Mouse (Mus musculus) liver, embryonic 14.5 days (tissue): ENCODE measurements around the gene Ifit3b. TPM values are rescaled to one million over a fixed set of nuclear protein-coding genes. Genes with fewer than 3 reads are reported as not detected.
"Not testable (repeated sequence)": the region's sequence is repeated elsewhere in the genome, so short reads cannot be mapped to it uniquely, and the experiment has no call there.

ENCODE experiments used
- ATAC-seq: fragments of 200-750 bp; cut with Nextera tagmentation; 2 replicates; pipeline ENCODE4 v1.8.0; 2017; ENCODE audit warnings: moderate number of reproducible peaks, mild to moderate bottlenecking, moderate library complexity; ENCODE audit not compliant: insufficient read depth
- DNase-seq, 3 experiments: peaks; one replicate each; pipeline ENCODE4 v3.0.0-alpha.2; 2012 to 2013; ENCODE audit warnings: low read depth in 3 of 3, low spot score in 3 of 3
- H3K27ac ChIP-seq: fragments of 300-500 bp; sonication (generic); 2 replicates; pipeline ENCODE4 v1.5.1; 2014; ENCODE audit warnings: moderate library complexity, mild to moderate bottlenecking, control low read depth, inconsistent platforms
- H3K27me3 ChIP-seq: fragments of 300-500 bp; sonication (generic); 2 replicates; pipeline ENCODE4 v1.6.1; 2014; ENCODE audit warnings: mild to moderate bottlenecking, low read length, moderate library complexity; ENCODE audit not compliant: control insufficient read depth, insufficient read depth
- H3K36me3 ChIP-seq: fragments of 300-500 bp; sonication (generic); replicated peaks from 2 replicates; pipeline ENCODE4 v1.6.1; 2014; ENCODE audit warnings: low read depth; ENCODE audit not compliant: control insufficient read depth, insufficient read depth
- H3K4me1 ChIP-seq, 2 experiments: fragments of 200-500 bp in 1 of 2; fragments of 300-500 bp in 1 of 2; sonication (generic) in 1 of 2; replicated peaks; 2 replicates each; pipeline ENCODE4 v1.6.1; 2012 to 2014; ENCODE audit warnings: antibody characterized with exemption in 1 of 2, inconsistent platforms in 1 of 2, low read length in 1 of 2; ENCODE audit not compliant: control insufficient read depth in 2 of 2, insufficient read depth in 2 of 2
- H3K4me2 ChIP-seq: fragments of 300-500 bp; sonication (generic); 2 replicates; pipeline ENCODE4 v1.6.1; 2014; ENCODE audit warnings: low read depth, mild to moderate bottlenecking, control low read depth, moderate library complexity
- H3K4me3 ChIP-seq, 2 experiments: fragments of 200-500 bp in 1 of 2; fragments of 300-500 bp in 1 of 2; sonication (generic) in 1 of 2; 2 replicates each; pipeline ENCODE4 v1.5.1; 2012 to 2014; ENCODE audit warnings: low read depth in 2 of 2, low read length in 2 of 2, mild to moderate bottlenecking in 2 of 2, control low read depth in 1 of 2, inconsistent platforms in 1 of 2, moderate library complexity in 1 of 2; ENCODE audit not compliant: insufficient read depth in 1 of 2
- H3K9ac ChIP-seq: fragments of 300-500 bp; sonication (generic); replicated peaks from 2 replicates; pipeline ENCODE4 v1.6.1; 2014; ENCODE audit warnings: mild to moderate bottlenecking, control low read depth, moderate library complexity
- H3K9me3 ChIP-seq: fragments of 300-500 bp; sonication (generic); 2 replicates; pipeline ENCODE4 v1.6.1; 2016; ENCODE audit warnings: low read length, mixed read lengths; ENCODE audit not compliant: control insufficient read depth
- CTCF ChIP-seq: IDR thresholded peaks from 2 replicates; pipeline ENCODE4 v1.5.1; 2016; ENCODE audit warnings: antibody characterized with exemption, low read depth, control low read depth
- EP300 ChIP-seq: IDR thresholded peaks from 2 replicates; pipeline ENCODE4 v1.6.1; 2016; ENCODE audit warnings: antibody characterized with exemption, low read depth
- WGBS: fragments of 180-500 bp; shearing (Covaris S2); extraction: QIAGEN DNeasy Blood & Tissue Kit; methylation state at CpG from one replicate; pipeline ENCODE4 v1.1.7; 2014; ENCODE audit not compliant: insufficient replicate concordance; 5-methylcytosine and 5-hydroxymethylcytosine counted together
- polyA plus RNA-seq, 2 experiments: library from polyadenylated mRNA; depleted of rRNA in 1 of 2; stranded (reverse) in 1 of 2; unstranded in 1 of 2; fragments of >200 nt; fragmentation: Nextera tagmentation in 1 of 2; extraction: Ambion mirVana in 1 of 2; gene quantifications; 2 replicates each; pipeline versions ENCODE4 v1.2.1 to v1.2.3; 2012 to 2014

Gene Ifit3b
- polyA plus RNA-seq, 2 experiments: 0.21 to 0.24 TPM

GRCm38 (mm10) chr19:34569896-34570476 is 37.8 kb upstream of the Ifit3b start:
- no peak overlapping the region for H3K27ac ChIP-seq
- TF ChIP-seq CTCF (no peak), EP300 (no peak)
- no peak overlapping the region for H3K9ac ChIP-seq
- 57% methylated on average over 4 of the region's 4 CpGs for WGBS
- H3K27me3 ChIP-seq: no peaks in the 10 kb centered on the region
- no peak overlapping the region for H3K4me2 ChIP-seq
- H3K9me3 ChIP-seq: no peaks in the 10 kb centered on the region
- DNase-seq (no peak), ATAC-seq (no peak)
- no peaks in the 10 kb centered on the region for H3K4me1 ChIP-seq
- no peaks in the 10 kb centered on the region; the same call in 1 of the 2 replicates for H3K36me3 ChIP-seq
- no peak overlapping the region for H3K4me3 ChIP-seq

GRCm38 (mm10) chr19:34571080-34571479 is 36.7 kb upstream of the Ifit3b start:
- no peak for DNase-seq

GRCm38 (mm10) chr19:34573650-34574049 is 34.1 kb upstream of the Ifit3b start:
- Histone ChIP-seq H3K9ac (no peak overlapping the region), H3K4me2 (no peak overlapping the region), H3K4me1 (no peaks in the 10 kb centered on the region), H3K4me3 (no peak overlapping the region), H3K36me3 (no peaks in the 10 kb centered on the region; the same call in 1 of the 2 replicates), H3K27ac (no peak overlapping the region), H3K9me3 (no peaks in the 10 kb centered on the region), H3K27me3 (no peaks in the 10 kb centered on the region)
- WGBS: 78% methylated on average over 5 of the region's 5 CpGs
- TF ChIP-seq EP300 (no peak), CTCF (no peak)
- ATAC-seq (no peak), DNase-seq (no peak)

More at GRCm38 (mm10) chr19:34571080-34571479, 36.7 kb upstream of the Ifit3b start:
- H3K27me3 ChIP-seq: no peaks in the 10 kb centered on the region
- no peaks in the 10 kb centered on the region for H3K9me3 ChIP-seq
- no peak overlapping the region for H3K9ac ChIP-seq
- no peaks in the 10 kb centered on the region for H3K4me1 ChIP-seq
- H3K36me3 ChIP-seq: no peaks in the 10 kb centered on the region; the same call in 1 of the 2 replicates
- no peak for ATAC-seq
- H3K27ac ChIP-seq: no peak overlapping the region
- H3K4me2 ChIP-seq: no peak overlapping the region
- no peak overlapping the region for H3K4me3 ChIP-seq
- 68% methylated on average over 1 of the region's 1 CpGs for WGBS
- TF ChIP-seq CTCF (no peak), EP300 (no peak)

DNA sequence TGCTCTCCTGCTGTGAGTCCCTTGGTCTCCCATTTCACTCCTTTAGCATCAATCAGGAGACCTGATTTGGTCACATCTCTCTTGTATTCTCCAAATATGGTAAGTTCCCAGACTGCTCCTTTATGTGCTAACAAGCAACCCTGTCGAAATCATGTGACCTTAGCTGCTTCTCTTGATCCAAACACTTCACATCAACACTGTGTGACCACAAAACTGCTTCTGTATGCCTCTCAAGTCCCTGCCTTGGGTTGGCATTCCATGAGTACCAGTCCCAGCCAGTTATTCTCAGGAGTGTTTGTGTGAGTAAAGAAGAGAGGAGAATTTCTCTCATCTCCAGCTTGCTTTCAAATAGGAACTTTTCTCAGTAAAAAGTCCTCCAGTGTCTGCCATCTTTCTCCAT is 30.6 kb upstream of the Ifit3b start:
- DNase-seq (no peak), ATAC-seq (no peak)
- Histone ChIP-seq H3K4me3 (no peak overlapping the region), H3K9ac (no peak overlapping the region), H3K4me1 (no peaks in the 10 kb centered on the region), H3K4me2 (no peak overlapping the region), H3K36me3 (no peaks in the 10 kb centered on the region; the same call in 1 of the 2 replicates), H3K9me3 (no peaks in the 10 kb centered on the region), H3K27me3 (no peaks in the 10 kb centered on the region), H3K27ac (no peak overlapping the region)
- WGBS: 46% methylated on average over 1 of the region's 1 CpGs
- TF ChIP-seq CTCF (no peak), EP300 (no peak)

GRCm38 (mm10) chr19:34582696-34583095 is 25.1 kb upstream of the Ifit3b start:
- not testable (repeated sequence) for H3K27ac ChIP-seq, ATAC-seq
- 51% methylated on average over 2 of the region's 2 CpGs for WGBS

GRCm38 (mm10) chr19:34583126-34583766 is 24.5 kb upstream of the Ifit3b start, which contains the start of gene Ifit3:
Ifit3 (plus strand) TSS chr19:34583531.
- not testable (repeated sequence) for H3K9ac ChIP-seq, H3K4me1 ChIP-seq, H3K9me3 ChIP-seq, H3K27ac ChIP-seq, H3K27me3 ChIP-seq, H3K4me3 ChIP-seq, DNase-seq, ATAC-seq, H3K4me2 ChIP-seq, H3K36me3 ChIP-seq
- 26% methylated on average over 2 of the region's 2 CpGs for WGBS

More at GRCm38 (mm10) chr19:34582696-34583095, 25.1 kb upstream of the Ifit3b start:
- H3K9ac ChIP-seq, H3K4me2 ChIP-seq, H3K36me3 ChIP-seq, H3K9me3 ChIP-seq, DNase-seq, H3K4me3 ChIP-seq, H3K4me1 ChIP-seq, H3K27me3 ChIP-seq: not testable (repeated sequence)

GRCm38 (mm10) chr19:34585740-34586458 is 21.9 kb upstream of the Ifit3b start:
- H3K9me3 ChIP-seq, ATAC-seq, H3K4me3 ChIP-seq, DNase-seq, H3K4me1 ChIP-seq, H3K4me2 ChIP-seq, H3K9ac ChIP-seq, H3K36me3 ChIP-seq, H3K27me3 ChIP-seq, H3K27ac ChIP-seq: not testable (repeated sequence)
- 56% methylated on average over 5 of the region's 5 CpGs for WGBS
